Mouse (Mus musculus): ENCODE results near the gene Tbc1d10c. TPM values are rescaled to one million over a fixed set of nuclear protein-coding genes. Genes with fewer than 3 reads are reported as not detected.

Gene Tbc1d10c
- polyA plus RNA-seq, 1 experiment from 2014 or later: 1.5 TPM

DNA sequence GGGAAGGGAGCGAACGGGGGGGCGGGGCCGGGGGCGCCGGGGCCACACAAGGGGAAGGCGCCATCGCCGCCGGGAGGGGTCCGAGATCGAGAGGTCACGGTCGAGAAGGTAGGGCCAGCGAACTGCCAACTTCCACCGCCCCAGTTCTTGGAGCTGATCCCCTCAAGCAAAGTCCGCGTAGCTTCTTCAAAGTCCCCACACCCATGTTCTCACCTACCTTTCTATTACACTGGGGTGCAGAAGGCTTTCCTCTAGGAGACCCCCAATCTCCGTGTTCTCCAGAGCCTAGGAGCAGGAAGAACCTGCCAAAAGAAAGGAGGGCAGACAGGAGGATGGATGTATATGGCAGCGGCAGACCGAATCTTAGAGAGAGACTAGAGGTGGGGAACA, 24.4 kb upstream of the Tbc1d10c start:
- Histone ChIP-seq H3K9me3 (replicated peaks) (no peaks in the 10 kb centered on the region), H3K4me2 (peak overlapping the region; percentile 91), H3K27me3 (replicated peaks) (peaks cover 70% of the 10 kb centered on the region), H3K4me3 (peak overlapping the region; percentile 67), H3K27ac (ENCODE audit: poor library complexity, severe bottlenecking) (no peak overlapping the region), H3K4me1 (replicated peaks) (peaks cover 57% of the 10 kb centered on the region), H3K36me3 (no peaks in the 10 kb centered on the region), H3K9ac (peak overlapping the region; percentile 81)
- ATAC-seq (ENCODE audit: insufficient number of reproducible peaks, low FRiP score): no peak
- 3% methylated on average over 18 of the region's 21 CpGs for WGBS

DNA sequence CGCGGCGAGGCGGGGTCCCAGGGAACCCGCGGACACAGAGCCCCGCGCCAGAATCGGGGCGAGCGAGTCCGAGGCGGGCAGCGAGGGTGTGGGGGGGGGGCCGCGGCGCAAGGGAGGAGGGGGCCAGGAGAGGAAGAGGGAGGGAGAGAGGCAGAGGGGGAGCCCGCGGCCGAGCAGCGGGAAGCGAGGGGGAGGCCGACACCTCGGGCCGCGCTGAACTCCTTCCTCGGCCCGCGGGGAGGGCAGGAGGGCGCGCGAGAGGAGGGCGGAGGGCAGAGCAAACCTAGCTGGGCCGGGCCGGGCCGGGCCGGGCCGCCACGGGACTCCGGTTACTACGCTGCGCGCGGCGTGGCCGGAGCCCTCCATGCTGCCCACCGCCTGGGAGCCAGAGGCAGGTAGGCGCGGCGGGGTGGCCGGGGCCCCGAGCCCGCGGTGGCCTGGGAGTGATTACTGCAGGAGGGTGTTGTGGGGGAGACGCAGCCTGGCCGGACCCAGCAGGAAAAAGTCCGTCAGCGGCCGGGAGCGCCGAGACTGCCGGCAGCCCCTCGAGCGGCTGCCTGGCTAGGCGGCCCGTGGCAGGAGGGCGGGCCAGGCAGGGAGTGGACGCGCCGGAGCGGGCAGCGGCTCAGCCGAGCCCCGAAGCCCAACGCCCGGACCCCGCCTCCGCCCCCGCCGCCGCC, 23.8 kb upstream of the Tbc1d10c start:
- Histone ChIP-seq H3K4me2 (peak overlapping the region; percentile 91), H3K27ac (ENCODE audit: poor library complexity, severe bottlenecking) (peak overlapping the region; percentile 9), H3K4me1 (replicated peaks) (peaks cover 51% of the 10 kb centered on the region), H3K4me3 (peak overlapping the region; percentile 67), H3K9me3 (replicated peaks) (no peaks in the 10 kb centered on the region), H3K27me3 (replicated peaks) (peaks cover 65% of the 10 kb centered on the region), H3K9ac (peak overlapping the region; percentile 81), H3K36me3 (no peaks in the 10 kb centered on the region)
- peak; percentile 43; the same call in 1 of the 2 replicates for ATAC-seq (ENCODE audit: insufficient number of reproducible peaks, low FRiP score)
- WGBS: under 1% methylated on average over 55 of the region's 81 CpGs

DNA sequence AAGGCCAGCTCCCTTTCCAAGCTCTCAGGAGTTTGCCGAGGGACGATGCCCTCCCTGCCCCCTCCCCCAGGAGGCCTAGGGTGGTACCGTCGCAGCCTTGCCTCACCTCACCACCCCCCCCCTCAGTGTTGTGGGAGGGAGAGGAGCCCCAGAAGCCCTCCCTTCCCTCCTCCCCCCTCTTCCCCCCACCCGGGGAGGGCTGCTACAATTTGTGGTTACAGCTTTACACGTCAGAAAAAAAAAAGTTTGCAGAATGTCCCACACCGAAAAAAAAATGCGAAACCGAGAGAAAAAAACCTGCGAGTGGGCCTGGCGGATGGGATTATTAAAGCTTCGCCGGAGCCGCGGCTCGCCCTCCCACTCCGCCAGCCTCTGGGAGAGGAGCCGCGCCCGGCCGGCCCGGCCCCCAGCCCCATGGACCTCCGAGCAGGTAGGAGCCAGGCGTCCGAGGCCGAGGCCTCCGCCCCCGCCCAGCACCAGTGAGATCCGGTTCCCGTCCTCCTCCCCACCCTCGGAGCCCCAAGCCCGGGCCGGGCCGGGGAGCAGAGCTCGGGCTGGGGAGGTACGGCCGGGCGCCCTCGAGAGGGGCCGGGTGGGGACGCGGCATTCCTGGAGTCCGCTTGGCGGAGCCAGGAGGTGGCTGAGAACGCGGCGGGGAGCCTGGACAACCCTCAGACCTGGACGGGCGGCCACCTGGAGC, 23.1 kb upstream of the Tbc1d10c start, which contains the start of the genes Clcf1 and AC109138.7:
TSS of gene Clcf1 (plus strand) at position 168 of the 700 bp plus-strand sequence.
TSS of gene AC109138.7 (plus strand) at position 287 of the 700 bp plus-strand sequence.
- Histone ChIP-seq H3K4me3 (peak within 1 kb of the TSS; percentile 67), H3K9ac (peak within 1 kb of the TSS; percentile 81), H3K27me3 (replicated peaks) (peaks cover 62% of the 10 kb centered on the region), H3K4me1 (replicated peaks) (peaks cover 51% of the 10 kb centered on the region), H3K36me3 (no peaks in the 10 kb centered on the region), H3K9me3 (replicated peaks) (no peaks in the 10 kb centered on the region), H3K4me2 (peak within 1 kb of the TSS; percentile 91), H3K27ac (ENCODE audit: poor library complexity, severe bottlenecking) (peak within 1 kb of the TSS; percentile 9)
- ATAC-seq (ENCODE audit: insufficient number of reproducible peaks, low FRiP score): peak; percentile 43
- WGBS: under 1% methylated on average over 49 of the region's 49 CpGs

DNA sequence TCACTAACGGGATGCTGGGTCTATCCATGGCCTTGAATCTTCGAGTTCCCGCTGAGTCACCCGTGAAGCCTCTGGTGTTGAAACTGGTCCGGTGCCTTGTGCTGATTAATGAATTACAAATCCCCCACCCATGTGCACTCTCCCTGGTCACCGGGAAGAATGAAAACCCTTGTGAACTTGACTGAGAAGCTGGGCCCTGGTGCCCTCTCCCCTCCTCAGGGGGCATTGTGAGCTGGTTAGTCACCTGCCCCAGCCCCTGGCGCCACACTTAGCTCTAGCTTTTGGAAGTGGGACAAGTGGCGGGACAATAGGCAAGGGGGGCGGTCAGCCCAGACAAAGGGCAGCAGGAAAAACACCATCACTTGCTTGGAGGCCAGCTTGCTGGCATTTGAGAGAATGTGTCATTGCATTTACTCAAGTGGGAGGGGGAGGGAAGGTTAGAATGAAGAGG, 22.5 kb upstream of the Tbc1d10c start:
- no peak for ATAC-seq (ENCODE audit: insufficient number of reproducible peaks, low FRiP score)
- Histone ChIP-seq H3K9me3 (replicated peaks) (no peaks in the 10 kb centered on the region), H3K27ac (ENCODE audit: poor library complexity, severe bottlenecking) (no peak overlapping the region), H3K9ac (peak overlapping the region; percentile 81; the same call in 1 of the 2 replicates), H3K4me1 (replicated peaks) (peaks cover 51% of the 10 kb centered on the region), H3K4me2 (peak overlapping the region; percentile 91), H3K27me3 (replicated peaks) (peaks cover 64% of the 10 kb centered on the region), H3K36me3 (no peaks in the 10 kb centered on the region), H3K4me3 (peak overlapping the region; percentile 67)
- 9% methylated on average over 9 of the region's 9 CpGs for WGBS

DNA sequence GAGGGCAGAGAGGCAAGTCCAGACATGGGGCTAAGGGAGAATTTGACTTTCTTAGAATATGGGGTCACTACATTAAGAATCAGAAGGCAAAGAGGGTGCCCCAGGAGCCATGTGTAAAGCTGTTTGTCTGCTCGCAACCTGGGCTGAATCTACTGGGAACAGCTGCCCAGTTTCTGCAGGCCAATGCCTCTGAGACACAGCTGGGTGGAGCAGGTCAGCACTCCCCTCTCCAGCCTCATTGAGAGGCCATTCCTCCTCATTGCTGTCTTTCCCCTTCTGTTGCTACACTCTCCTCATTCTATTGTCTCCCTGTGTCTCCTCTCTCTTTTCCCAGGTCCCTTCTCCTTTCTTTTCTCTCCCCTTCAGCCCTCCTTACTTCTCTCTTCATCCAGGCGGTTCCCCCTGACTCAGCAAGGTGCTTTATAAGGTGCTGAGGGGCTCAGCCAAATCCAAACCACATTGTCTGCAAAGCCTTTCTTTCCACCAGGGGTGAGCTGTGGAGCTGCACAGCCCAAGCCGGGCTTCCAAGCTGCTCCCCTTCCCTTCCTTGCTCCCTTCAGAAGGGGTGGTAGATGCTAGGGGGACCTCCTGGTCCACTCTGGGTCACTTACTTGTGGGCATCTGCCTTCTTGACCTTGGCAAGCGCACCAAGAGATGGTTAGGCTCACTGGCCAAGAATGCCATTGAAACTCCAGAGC, 21.0 kb upstream of the Tbc1d10c start:
- Histone ChIP-seq H3K27me3 (replicated peaks) (peaks cover 49% of the 10 kb centered on the region), H3K4me3 (no peak overlapping the region), H3K4me2 (no peak overlapping the region), H3K4me1 (replicated peaks) (peaks cover 40% of the 10 kb centered on the region), H3K36me3 (no peaks in the 10 kb centered on the region), H3K9ac (no peak overlapping the region), H3K27ac (ENCODE audit: poor library complexity, severe bottlenecking) (no peak overlapping the region), H3K9me3 (replicated peaks) (no peaks in the 10 kb centered on the region)
- 26% methylated on average over 4 of the region's 4 CpGs for WGBS
- ATAC-seq (ENCODE audit: insufficient number of reproducible peaks, low FRiP score): no peak

DNA sequence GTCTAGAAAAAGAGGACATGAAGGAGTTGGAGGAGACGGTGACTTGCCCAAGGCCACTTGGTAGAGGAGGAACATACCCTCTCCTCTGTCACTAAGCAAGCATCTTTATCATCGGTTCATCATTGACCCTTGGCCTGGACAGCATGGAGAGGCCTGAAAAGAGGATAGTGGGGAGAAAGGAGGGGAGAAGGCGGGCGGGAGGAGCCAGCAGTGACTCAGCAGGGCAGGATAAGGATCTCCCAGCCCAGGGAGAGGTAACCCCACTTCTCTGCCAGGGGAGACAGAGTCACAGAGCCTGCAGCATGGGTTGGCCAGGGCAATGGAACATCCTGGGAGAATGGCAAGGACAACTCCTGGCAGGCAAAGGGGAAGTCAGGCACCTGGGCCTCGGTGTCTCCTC, 17.5 kb upstream of the Tbc1d10c start:
- H3K9me3 ChIP-seq (replicated peaks): no peaks in the 10 kb centered on the region
- no peak overlapping the region for H3K27ac ChIP-seq (ENCODE audit: poor library complexity, severe bottlenecking)
- H3K4me2 ChIP-seq: no peak overlapping the region
- WGBS: 59% methylated on average over 5 of the region's 5 CpGs
- H3K36me3 ChIP-seq: no peaks in the 10 kb centered on the region
- H3K4me1 ChIP-seq (replicated peaks): peaks cover 13% of the 10 kb centered on the region
- H3K4me3 ChIP-seq: no peak overlapping the region
- no peak overlapping the region for H3K9ac ChIP-seq
- peaks cover 48% of the 10 kb centered on the region for H3K27me3 ChIP-seq (replicated peaks)
- ATAC-seq (ENCODE audit: insufficient number of reproducible peaks, low FRiP score): no peak

DNA sequence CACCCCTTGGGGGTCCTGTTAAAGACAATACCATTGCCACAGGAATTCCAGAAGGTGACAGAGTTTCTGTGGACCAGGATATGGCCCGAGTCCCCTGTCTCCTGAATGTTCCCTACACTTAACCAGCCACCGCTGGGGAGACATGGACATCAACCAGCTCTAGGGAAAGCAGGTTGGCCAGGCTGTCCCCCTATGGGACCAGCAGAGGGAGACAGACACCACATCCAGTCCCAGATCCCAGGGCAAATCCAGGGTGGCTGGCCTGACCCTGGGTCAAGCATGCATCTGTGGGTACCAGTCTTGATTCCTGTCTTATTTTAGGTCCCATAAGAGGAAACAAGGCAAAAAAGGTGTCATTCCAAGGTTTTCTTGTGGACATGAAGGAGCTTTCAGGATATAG, 15.9 kb upstream of the Tbc1d10c start:
- 2% methylated on average over 2 of the region's 2 CpGs for WGBS
- no peak overlapping the region for H3K9ac ChIP-seq
- no peak overlapping the region for H3K4me3 ChIP-seq
- H3K9me3 ChIP-seq (replicated peaks): no peaks in the 10 kb centered on the region
- H3K4me2 ChIP-seq: no peak overlapping the region
- H3K36me3 ChIP-seq: no peaks in the 10 kb centered on the region
- ATAC-seq (ENCODE audit: insufficient number of reproducible peaks, low FRiP score): peak; percentile 47; the same call in 1 of the 2 replicates
- H3K27ac ChIP-seq (ENCODE audit: poor library complexity, severe bottlenecking): no peak overlapping the region
- peaks cover 12% of the 10 kb centered on the region for H3K4me1 ChIP-seq (replicated peaks)
- H3K27me3 ChIP-seq (replicated peaks): peaks cover 32% of the 10 kb centered on the region

DNA sequence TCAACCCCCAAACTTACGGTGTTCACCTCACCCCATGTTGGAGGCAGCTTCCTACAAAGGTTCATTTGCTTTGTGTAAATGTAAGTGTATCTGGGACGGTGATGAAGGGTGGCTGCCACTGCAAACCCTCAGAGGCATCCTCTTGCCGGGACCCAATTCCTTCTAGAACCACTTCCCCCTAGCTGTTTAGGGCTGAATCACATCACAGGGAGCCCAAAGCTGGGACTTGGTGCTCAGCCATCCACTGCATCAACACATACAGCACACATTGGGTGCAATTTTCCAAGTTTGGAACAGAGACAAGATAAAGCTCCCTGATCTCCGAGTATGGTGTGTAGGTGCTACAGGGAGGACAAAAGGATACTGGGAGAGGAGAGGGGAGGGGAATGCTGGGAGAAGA, 13.8 kb upstream of the Tbc1d10c start:
- H3K9me3 ChIP-seq (replicated peaks): no peaks in the 10 kb centered on the region
- H3K27ac ChIP-seq (ENCODE audit: poor library complexity, severe bottlenecking): no peak overlapping the region
- peaks cover 23% of the 10 kb centered on the region for H3K27me3 ChIP-seq (replicated peaks)
- 46% methylated on average over 4 of the region's 4 CpGs for WGBS
- H3K4me3 ChIP-seq: no peak overlapping the region
- H3K36me3 ChIP-seq: peaks cover 7% of the 10 kb centered on the region
- no peak overlapping the region for H3K9ac ChIP-seq
- H3K4me1 ChIP-seq (replicated peaks): peaks cover 26% of the 10 kb centered on the region
- no peak overlapping the region for H3K4me2 ChIP-seq
- no peak for ATAC-seq (ENCODE audit: insufficient number of reproducible peaks, low FRiP score)

DNA sequence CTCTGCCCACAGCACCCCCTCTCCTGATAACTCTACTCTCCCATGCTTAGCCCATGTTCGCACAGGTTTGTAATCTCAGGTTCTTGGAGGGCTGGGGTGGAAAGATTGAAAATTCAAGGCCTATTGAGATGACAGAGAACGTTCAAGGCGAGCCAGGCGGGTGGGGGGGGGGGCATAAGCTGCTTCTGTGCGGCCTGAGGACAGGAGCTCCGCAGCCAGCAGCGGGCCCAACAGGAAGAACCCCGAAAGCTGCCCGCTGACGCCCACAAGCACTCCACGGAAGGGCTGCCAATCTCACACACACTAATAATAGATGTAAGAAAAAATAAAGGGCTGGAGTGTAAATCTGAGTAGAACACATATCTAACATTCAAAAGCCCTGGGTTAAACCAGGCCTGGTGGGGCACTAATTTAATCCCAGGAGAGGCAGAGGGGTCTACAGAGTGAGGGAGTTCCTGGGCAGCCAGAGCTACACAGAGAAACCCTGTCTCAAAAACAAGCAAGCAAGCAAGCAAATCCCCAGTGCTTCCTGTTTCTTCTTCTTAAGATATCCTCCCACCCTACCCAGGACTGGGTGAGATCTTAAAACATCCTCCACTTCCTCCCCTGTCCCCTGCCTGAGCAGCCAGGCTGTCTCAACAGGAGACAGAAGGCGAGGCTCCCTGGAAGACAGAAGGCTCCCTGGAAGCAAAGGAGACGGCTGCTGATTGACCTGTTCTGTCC, 12.7 kb upstream of the Tbc1d10c start:
- Histone ChIP-seq H3K36me3 (peaks cover 17% of the 10 kb centered on the region), H3K27ac (ENCODE audit: poor library complexity, severe bottlenecking) (no peak overlapping the region; the same call in 1 of the 2 replicates), H3K4me3 (no peak overlapping the region), H3K9me3 (replicated peaks) (no peaks in the 10 kb centered on the region), H3K4me1 (replicated peaks) (peaks cover 28% of the 10 kb centered on the region), H3K4me2 (no peak overlapping the region), H3K9ac (no peak overlapping the region), H3K27me3 (replicated peaks) (peaks cover 17% of the 10 kb centered on the region)
- 53% methylated on average over 13 of the region's 13 CpGs for WGBS
- no peak for ATAC-seq (ENCODE audit: insufficient number of reproducible peaks, low FRiP score)

DNA sequence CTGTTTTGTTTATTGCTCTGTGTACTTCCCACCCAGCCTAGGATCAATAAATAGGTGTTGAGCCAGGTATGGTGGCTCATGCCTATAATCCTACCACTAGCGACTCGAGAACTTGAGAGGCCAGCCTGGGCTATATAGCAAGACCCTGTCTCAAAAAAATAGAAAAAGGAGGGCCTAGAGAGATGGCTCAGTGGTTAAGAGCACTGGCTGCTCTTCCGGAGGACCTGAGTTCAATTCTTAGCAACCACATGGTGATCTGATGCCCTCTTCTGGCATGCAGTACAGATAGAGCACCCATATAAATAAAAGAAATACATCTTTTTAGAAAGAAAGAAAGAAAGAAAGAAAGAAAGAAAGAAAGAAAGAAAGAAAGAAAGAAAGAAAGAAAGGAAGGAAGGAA, 12.1 kb upstream of the Tbc1d10c start:
- ATAC-seq (ENCODE audit: insufficient number of reproducible peaks, low FRiP score): no peak
- WGBS: 71% methylated on average over 3 of the region's 3 CpGs
- Histone ChIP-seq H3K9me3 (replicated peaks) (no peaks in the 10 kb centered on the region), H3K4me2 (no peak overlapping the region), H3K4me1 (replicated peaks) (peaks cover 28% of the 10 kb centered on the region), H3K27me3 (replicated peaks) (peaks cover 16% of the 10 kb centered on the region), H3K9ac (no peak overlapping the region), H3K4me3 (no peak overlapping the region), H3K27ac (ENCODE audit: poor library complexity, severe bottlenecking) (no peak overlapping the region), H3K36me3 (peaks cover 23% of the 10 kb centered on the region)

Data from heart, embryonic 12.5 days (tissue).